Comparison of ENCODE assay signal across 20 mouse cellular contexts in the genomic region with DNA sequence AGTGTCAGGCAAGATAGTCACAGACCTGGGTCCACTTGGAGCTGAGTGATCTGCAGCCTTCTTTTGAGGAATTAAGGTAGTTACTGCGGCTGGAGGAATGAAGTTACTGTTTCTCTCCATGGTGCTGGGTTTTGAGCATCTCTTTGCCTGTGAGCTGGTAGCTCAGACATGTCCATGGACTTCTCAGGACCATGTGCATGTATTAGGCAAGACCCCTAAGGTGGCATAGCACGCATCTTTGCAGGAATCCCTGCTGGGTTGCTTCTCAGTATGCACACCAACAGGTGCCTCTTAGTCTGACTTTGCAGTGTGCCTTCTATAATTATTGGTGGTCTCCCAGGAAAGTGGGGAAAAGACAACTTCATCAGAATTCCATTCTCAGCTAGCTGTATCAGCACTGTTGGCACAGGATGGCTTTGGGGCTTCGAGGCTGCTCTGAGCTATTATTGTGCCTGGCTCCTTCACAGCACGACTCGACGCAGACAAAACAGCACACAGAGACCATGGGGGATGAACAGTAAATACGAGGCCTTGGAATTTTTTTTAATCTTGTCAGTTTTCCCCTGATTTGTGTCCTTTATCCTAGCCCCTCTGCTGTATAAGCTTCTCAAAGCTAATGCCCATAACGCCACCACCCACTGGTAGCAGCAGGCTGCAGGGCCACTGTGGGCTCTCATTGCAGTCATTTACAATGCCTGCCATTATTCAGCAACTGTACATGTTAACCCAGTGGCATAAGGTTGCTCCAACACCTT. TPM values are rescaled to one million over a fixed set of nuclear protein-coding genes. Genes with fewer than 3 reads are reported as not detected.
DNase-seq lines count a peak whose midpoint lies in the region; ATAC-seq and TF ChIP-seq lines count a peak whose summit lies in the region.
"Had no signal": no experiment of that assay in that cellular context is flagged by ENCODE, and none has a peak within 500 bp of the region (broad histone marks: within the 10 kb centered on the region; RNA-seq: fewer than 3 reads in every experiment).

No protein-coding gene starts in this region.

- no peak overlapping the region for H3K4me2 ChIP-seq in forebrain, embryonic 12.5 days
- H3K4me2 ChIP-seq in hindbrain, embryonic 14.5 days (replicated peaks), result no peak overlapping the region
- no peak overlapping the region for H3K4me2 ChIP-seq in midbrain, postnatal 0 days (ENCODE audit: low read depth, low read length, poor library complexity, severe bottlenecking)
- H3K4me2 ChIP-seq: embryonic facial prominence, embryonic 15.5 days; heart, embryonic 12.5 days; limb, embryonic 13.5 days had no signal

- H3K4me1 ChIP-seq in forebrain, embryonic 12.5 days, result peaks cover 23% of the 10 kb centered on the region
- H3K4me1 ChIP-seq in hindbrain, embryonic 14.5 days (replicated peaks; ENCODE audit: control insufficient read depth, insufficient read depth, low read length), result peaks cover 10% of the 10 kb centered on the region; the same call in 1 of the 2 replicates
- H3K4me1 ChIP-seq in midbrain, postnatal 0 days (ENCODE audit: insufficient read depth, low read length), result no peaks in the 10 kb centered on the region
- H3K4me1 ChIP-seq: embryonic facial prominence, embryonic 15.5 days had no signal

- H3K27ac ChIP-seq in forebrain, embryonic 12.5 days, result peak overlapping the region; percentile 5; the same call in 1 of the 2 replicates
- H3K27ac ChIP-seq in hindbrain, embryonic 14.5 days, result no peak overlapping the region
- H3K27ac ChIP-seq in midbrain, postnatal 0 days (ENCODE audit: low read depth, low read length), result no peak overlapping the region
- H3K27ac ChIP-seq: embryonic facial prominence, embryonic 15.5 days; kidney, postnatal 0 days; layer of hippocampus, adult 2 months; limb, embryonic 13.5 days; liver, embryonic 14.5 days had no signal

- no peak overlapping the region for H3K4me3 ChIP-seq in forebrain, embryonic 12.5 days (replicated peaks)
- H3K4me3 ChIP-seq in hindbrain, embryonic 14.5 days (replicated peaks; ENCODE audit: low read length), result no peak overlapping the region
- H3K4me3 ChIP-seq in midbrain, postnatal 0 days (ENCODE audit: low read depth, low read length), result no peak overlapping the region
- H3K4me3 ChIP-seq: embryonic facial prominence, embryonic 15.5 days; heart, embryonic 12.5 days; layer of hippocampus, adult 2 months; limb, embryonic 13.5 days had no signal

- no peaks in the 10 kb centered on the region for H3K36me3 ChIP-seq in forebrain, embryonic 12.5 days (replicated peaks)
- H3K36me3 ChIP-seq in hindbrain, embryonic 14.5 days (replicated peaks; ENCODE audit: control insufficient read depth, insufficient read depth), result no peaks in the 10 kb centered on the region
- H3K36me3 ChIP-seq in midbrain, postnatal 0 days (ENCODE audit: insufficient read depth, low read length), result no peaks in the 10 kb centered on the region
- H3K36me3 ChIP-seq: embryonic facial prominence, embryonic 15.5 days; heart, embryonic 12.5 days; limb, embryonic 13.5 days had no signal

- H3K9me3 ChIP-seq in forebrain, embryonic 12.5 days, result no peaks in the 10 kb centered on the region
- no peaks in the 10 kb centered on the region for H3K9me3 ChIP-seq in hindbrain, embryonic 14.5 days (ENCODE audit: control insufficient read depth, low read length)
- H3K9me3 ChIP-seq in midbrain, postnatal 0 days (ENCODE audit: low read length), result no peaks in the 10 kb centered on the region
- H3K9me3 ChIP-seq: embryonic facial prominence, embryonic 15.5 days; heart, embryonic 12.5 days; limb, embryonic 13.5 days had no signal

- no peaks in the 10 kb centered on the region for H3K27me3 ChIP-seq in forebrain, embryonic 12.5 days
- H3K27me3 ChIP-seq in hindbrain, embryonic 14.5 days (ENCODE audit: control insufficient read depth, insufficient read depth, low read length), result no peaks in the 10 kb centered on the region
- no peaks in the 10 kb centered on the region for H3K27me3 ChIP-seq in midbrain, postnatal 0 days (ENCODE audit: insufficient read depth, low read length)
- H3K27me3 ChIP-seq: embryonic facial prominence, embryonic 15.5 days; heart, embryonic 12.5 days; limb, embryonic 13.5 days had no signal

- intact Hi-C loops in heart, postnatal 14 days (cut with DNase I), result no loop called here

- 37% methylated on average over 8 of the region's 8 CpGs for WGBS in forebrain, embryonic 12.5 days
- WGBS in hindbrain, embryonic 14.5 days, result 38% methylated on average over 8 of the region's 8 CpGs
- 25% methylated on average over 8 of the region's 8 CpGs for WGBS in midbrain, postnatal 0 days

- no peak for TF ChIP-seq CTCF in brain, embryonic 14.5 days (IDR thresholded peaks at IDR 0.05; ENCODE audit: borderline replicate concordance, extremely low read depth, insufficient read depth, insufficient read length)
- TF ChIP-seq CTCF in midbrain, postnatal 0 days (IDR thresholded peaks at IDR 0.05), result no peak

- peak; percentile 44; the same call in 1 of the 2 replicates for ATAC-seq in forebrain, embryonic 12.5 days (ENCODE audit: low FRiP score)
- peak; percentile 85; the same call in 1 of the 2 replicates for ATAC-seq in hindbrain, embryonic 14.5 days (ENCODE audit: low FRiP score)
- no peak for ATAC-seq in midbrain, postnatal 0 days (ENCODE audit: low FRiP score)
- ATAC-seq: intestine, postnatal 0 days had no signal

- no peak for TF ChIP-seq POLR2A in brain, embryonic 14.5 days (IDR thresholded peaks at IDR 0.05; ENCODE audit: borderline replicate concordance, extremely low read depth, insufficient read depth, insufficient read length, poor library complexity, severe bottlenecking)

- peak; percentile 75 for DNase-seq in brain, embryonic 14.5 days (ENCODE audit: low read depth)
- DNase-seq in hindbrain, embryonic 14.5 days (ENCODE audit: low spot score), result no peak
- DNase-seq in midbrain, postnatal 0 days (ENCODE audit: low spot score), result peak; percentile 36
- no peak for DNase-seq in heart, postnatal 14 days
- DNase-seq in layer of hippocampus, adult 8-10 months (ENCODE audit: low spot score in 2 of 2), result no peak
- DNase-seq in frontal cortex, adult 2 months (ENCODE audit: extremely low spot score in 1 of 2, low spot score in 1 of 2), result no peak
- DNase-seq: adrenal gland, postnatal 36 days; cerebellum, adult 9-10 months; gastrocnemius, postnatal 36 days; heart, postnatal 36 days; lung, postnatal 10 days; right cerebral cortex, postnatal 25 days had no signal

- no peak overlapping the region for H3K9ac ChIP-seq in forebrain, embryonic 12.5 days
- H3K9ac ChIP-seq in hindbrain, embryonic 14.5 days, result no peak overlapping the region
- no peak overlapping the region for H3K9ac ChIP-seq in midbrain, postnatal 0 days (replicated peaks; ENCODE audit: low read length, poor library complexity, severe bottlenecking)
- H3K9ac ChIP-seq: embryonic facial prominence, embryonic 15.5 days; heart, embryonic 12.5 days; limb, embryonic 13.5 days; liver, embryonic 14.5 days had no signal

RNA-seq across cellular contexts. Expression of a gene that starts 43.4 kb away (rescaled TPM):
- 52.8 and 55.7 TPM in 2 replicates for polyA plus RNA-seq in brain, embryonic 14.5 days (2012; rRNA removed)
- polyA plus RNA-seq in forebrain, embryonic 12.5 days (2016; fragmentation: Nextera tagmentation; extraction: Ambion mirVana), result 31.1 and 37.5 TPM in 2 replicates
- 10.8 and 13.3 TPM in 2 replicates for polyA plus RNA-seq in hindbrain, embryonic 14.5 days (2014; fragmentation: Nextera tagmentation; extraction: Ambion mirVana)
- total RNA-seq in midbrain, postnatal 0 days (2014; rRNA removed), result 105 and 112 TPM in 2 replicates
- 14.1 and 16.2 TPM in 2 replicates for polyA plus RNA-seq in midbrain, postnatal 0 days (2015; fragmentation: Nextera tagmentation; extraction: Ambion mirVana)
- 10 to 100 TPM; 12.5 to 13.3 TPM for total RNA-seq in heart, postnatal 14 days (2021)
- total RNA-seq in layer of hippocampus, adult 8-10 months (2022), result 1 to 10 TPM; 8.2 to 9.9 (median 8.5) TPM
- polyA plus RNA-seq in frontal cortex, adult 2 months (2012; rRNA removed), result 9.0 and 10.2 TPM in 2 replicates

Comparison
In these comparisons a context has a peak if more than half of its experiments do, and no peak if none do; other contexts are left out.
1. DNase-seq: peak in brain, embryonic 14.5 days (single experiment) and midbrain, postnatal 0 days (single experiment); none in hindbrain, embryonic 14.5 days (single experiment), heart, postnatal 14 days (0 of 2), layer of hippocampus, adult 8-10 months (0 of 2) and frontal cortex, adult 2 months (0 of 2).